Mouse (Mus musculus) frontal cortex, adult 2 months (tissue): ENCODE data around the gene Hist1h2br. TPM values are rescaled to one million over a fixed set of nuclear protein-coding genes. Genes with fewer than 3 reads are reported as not detected.
"Not testable (repeated sequence)": the region's sequence is repeated elsewhere in the genome, so short reads cannot be mapped to it uniquely, and the experiment has no call there.

Experiments used
- DNase-seq, 2 experiments: peaks; one replicate each; pipeline ENCODE4 v3.0.0; 2022; ENCODE audit warnings: low spot score in 1 of 2; ENCODE audit errors: extremely low spot score in 1 of 2
- polyA plus RNA-seq: library from polyadenylated mRNA; depleted of rRNA; stranded (reverse); fragments of >200 nt; gene quantifications from 2 replicates; pipeline ENCODE4 v1.2.3, GENCODE M21; 2012; rRNA removed

Gene Hist1h2br
- polyA plus RNA-seq, 1 experiment = 0.96 TPM

DNA sequence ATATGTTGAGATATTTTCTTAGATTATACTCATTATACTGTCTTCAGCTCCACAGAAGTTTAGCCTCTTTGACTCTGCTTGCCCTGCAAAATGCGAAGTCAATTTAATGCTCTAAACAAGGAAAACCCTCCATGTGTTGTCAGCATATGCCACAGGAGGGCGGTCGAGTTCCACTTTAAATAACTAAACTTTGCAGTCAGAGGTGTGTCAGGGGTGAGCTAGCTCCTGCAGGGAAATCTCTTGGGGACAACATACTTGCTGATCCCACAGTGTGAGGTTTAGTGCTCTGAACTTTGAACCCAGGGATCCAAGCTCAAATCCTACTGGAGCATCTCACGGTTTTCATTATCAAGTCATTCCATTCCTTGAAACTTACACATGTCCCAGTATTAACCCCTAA is 7.0 kb downstream of the Hist1h2br start:
- DNase-seq = not testable (repeated sequence)

DNA sequence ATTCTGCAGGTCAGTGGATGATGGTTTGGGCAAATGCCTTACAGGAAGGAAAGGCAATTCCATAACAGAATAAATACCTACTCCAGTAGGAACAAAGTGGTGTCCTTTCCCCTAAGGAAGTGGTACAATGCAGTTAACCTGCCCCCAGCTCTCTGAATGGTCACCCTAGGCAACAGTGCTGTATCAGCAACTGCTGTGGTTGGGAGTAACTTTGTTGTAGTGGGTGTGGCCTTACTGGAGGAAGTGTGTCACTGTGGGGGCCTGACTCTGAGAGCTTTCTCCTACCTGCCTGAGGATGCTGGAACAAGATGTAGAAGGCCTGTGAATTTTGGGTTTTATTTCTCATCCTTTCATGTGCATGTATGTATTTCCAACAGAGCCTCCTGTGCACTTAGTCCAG is 12.8 kb downstream of the Hist1h2br start:
- DNase-seq = not testable (repeated sequence)

DNA sequence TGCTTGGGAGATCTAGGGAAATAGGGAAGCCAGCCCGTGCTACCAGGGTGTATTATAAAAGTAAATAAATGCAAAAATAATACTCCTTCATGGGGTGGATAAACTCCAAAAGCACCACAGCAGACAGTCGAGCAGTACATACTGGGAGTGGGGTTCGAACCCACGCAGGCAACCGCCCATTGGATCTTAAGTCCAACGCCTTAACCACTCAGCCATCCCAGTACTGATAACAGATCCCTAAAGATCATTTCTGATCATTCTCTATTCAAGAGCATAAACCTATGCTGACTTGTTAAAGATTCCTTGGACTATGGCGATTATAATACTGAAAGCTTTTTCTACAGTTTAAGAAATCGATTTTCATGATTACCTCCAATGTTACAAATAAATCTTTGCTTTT is 14.3 kb downstream of the Hist1h2br start:
- peak in 1 of 2 experiments; percentile 27 for DNase-seq

DNA sequence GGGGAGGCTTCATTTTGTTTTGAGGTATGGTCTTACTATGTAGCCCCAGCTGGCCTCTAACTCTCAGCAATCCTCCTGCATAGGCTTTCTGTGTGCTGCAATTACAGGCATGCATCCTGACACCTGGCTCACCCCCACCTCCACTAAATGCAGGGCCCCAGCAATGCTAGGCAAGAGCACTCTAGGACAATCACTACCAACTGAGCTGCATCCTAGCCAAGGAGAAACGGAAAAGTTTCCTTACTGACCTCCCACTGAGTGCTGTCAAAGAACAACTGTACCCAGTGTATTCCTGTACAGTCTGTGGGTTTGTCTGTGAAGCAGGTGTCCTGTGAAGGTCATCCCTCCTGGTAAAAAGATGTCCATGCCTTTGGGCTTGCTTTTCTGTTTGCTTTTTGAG is 17.2 kb downstream of the Hist1h2br start:
- DNase-seq = not testable (repeated sequence)

DNA sequence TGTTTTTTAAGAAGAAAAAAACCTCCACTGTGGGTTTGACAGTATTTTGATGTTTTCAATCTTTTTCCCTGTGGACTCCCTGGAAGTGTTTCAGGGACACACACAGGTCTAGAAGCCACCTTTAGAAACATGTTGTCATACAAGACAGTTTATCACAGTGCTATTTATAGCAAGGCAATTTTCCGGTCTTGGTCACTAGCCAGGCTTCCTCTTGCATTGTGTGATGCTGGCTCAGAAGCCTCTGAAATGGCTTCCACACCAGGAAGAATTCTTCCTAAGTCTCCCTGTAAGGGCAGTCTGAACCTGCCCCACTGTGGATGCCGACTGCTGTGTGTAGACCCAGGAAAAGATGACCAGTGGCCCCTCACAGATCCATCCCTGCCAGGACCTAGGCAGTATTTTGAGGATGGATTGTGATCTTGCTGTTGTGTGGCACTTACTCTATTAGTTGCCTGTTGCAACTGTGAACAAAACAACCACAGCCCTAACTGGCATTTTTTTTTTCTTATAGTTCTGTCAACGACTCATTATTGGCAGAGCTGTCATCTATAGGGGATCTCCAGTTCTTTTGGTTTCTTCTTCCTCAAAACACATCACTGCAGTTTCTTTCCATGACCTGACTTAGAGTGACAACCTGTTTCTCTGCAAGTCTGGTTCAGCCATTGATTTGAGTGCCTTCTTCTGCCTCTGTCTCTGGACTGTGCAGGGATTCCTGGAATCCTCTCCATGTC is 18.8 kb downstream of the Hist1h2br start:
- no peak for DNase-seq

DNA sequence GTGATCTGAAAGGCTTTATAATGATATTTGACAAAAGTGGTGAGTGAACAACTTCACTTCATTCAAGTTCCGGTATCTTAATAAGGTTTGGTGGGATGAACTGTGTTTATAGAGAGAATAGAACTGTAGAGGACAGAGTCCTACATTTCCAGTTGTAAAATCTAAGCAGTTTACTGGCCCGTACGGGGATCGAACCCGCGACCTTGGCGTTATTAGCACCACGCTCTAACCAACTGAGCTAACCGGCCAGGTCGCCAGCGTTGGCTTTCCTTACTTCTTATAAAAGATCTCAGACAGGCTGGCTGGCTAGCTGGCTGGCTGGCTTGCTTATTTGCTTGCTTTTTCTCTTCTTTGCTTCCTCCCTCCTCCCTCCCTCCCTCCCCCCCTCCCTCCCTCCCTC is 21.6 kb downstream of the Hist1h2br start:
- DNase-seq = peak; percentile 71 to 96

DNA sequence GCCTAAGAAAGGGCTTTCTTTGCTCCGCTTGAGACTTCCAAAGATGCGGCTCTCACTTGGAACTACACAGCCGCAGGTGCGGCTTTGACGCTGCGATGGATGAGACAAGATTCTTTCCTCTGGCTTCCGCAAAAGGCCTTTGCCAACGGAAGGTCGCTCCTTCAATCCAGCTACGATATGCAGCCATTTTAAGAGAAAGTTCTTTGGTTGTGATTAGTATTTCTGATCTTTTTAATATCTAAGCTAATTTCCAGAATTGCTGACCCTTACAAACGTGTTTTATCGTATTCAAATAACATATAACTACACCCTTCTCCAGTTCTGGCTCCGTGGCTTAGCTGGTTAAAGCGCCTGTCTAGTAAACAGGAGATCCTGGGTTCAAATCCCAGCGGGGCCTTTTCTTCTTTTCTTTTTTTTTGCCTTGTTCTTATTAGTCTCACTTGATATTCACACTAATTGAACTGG is 22.2 kb downstream of the Hist1h2br start:
- peak; percentile 20 to 96 for DNase-seq

DNA sequence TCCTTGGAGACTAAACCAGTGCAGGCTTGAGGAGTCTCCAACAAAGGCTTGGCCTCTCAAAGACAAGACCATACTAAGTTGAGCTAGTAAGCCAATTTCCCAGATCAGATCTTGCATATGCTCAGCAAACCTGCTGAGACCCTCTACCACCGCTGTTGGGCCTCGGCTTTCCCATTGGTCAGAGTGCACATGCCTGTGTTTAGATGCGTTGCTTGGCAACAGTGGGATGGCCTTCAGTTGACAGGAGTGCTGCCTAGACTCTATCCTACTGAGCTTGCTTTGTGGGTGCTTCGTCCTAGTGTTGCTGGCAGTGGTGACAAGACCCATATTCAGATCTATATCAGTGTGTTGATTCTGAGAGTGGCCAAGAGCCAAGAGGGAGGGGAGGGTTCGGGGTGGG is 28.1 kb downstream of the Hist1h2br start:
- DNase-seq = no peak

DNA sequence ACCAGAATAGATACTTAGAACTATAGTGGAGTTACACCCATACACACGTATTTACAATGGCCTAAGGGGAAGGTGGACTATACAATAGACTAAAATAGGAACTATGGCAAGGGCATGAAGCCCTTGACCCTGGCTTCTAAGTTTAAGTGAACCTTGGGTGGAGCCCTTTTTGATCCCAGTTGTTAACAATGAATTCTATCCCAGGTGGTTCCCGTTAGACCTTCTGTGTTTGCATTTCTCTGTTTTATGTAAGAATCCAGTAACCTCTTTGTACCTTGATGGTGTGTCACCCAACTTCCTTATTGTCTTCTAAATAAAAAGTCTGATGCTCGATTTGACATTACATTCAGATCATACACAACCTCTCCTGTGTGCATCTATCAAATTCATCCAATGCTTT is 32.0 kb downstream of the Hist1h2br start:
- DNase-seq = not testable (repeated sequence)

DNA sequence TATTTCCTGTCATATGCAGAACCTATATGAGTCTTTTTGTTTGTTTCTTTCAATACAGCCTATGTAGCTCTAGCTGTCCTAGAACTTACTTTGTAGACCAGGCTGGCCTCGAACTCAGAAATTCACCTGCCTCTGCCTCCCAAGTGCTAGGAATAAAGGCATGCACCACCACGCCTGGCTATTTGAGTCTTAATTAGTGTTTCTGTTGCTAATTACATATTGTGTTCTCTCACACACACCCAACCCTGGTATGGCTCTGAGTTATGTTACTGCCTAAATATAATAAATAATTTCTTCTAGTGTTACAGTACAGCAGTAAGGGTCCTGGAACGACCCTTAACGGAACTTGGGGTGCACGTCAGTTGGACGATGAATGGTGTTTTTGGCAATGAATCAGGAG is 47.2 kb downstream of the Hist1h2br start:
- no peak for DNase-seq

DNA sequence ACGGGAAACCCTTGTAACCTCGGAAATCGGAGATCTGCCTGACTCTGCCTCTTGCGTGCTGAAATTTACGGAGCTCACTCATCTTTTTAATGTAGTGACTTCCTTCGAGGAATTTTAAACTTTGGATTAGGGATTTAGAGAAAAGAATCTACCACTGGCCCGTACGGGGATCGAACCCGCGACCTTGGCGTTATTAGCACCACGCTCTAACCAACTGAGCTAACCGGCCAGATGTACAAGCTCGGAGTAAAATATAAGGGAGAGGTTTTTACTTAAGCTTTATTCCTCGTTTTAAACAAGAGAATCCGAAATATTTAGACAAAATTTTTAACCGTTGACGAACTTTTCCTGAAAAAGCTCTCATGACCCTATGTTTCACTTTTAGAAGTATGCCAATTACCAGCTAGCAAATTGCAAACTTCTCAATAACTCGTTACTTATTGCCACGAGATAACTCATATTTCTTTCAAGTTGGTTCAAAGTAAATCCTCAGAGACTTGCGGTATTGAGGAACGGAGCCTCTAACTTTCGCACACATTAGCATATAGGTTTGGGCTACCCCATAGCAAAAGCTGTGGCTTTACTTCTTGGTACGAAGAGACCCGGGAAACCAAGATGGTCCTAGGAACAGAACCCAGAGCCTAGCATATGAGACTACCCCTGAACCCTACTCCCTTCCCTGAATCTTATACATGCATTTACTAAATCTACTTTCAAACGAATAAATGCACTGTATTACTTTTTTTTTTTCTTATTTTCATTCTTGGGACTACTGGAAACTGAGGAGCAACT is 48.5 kb downstream of the Hist1h2br start:
- DNase-seq = peak in 1 of 2 experiments; percentile 86

DNA sequence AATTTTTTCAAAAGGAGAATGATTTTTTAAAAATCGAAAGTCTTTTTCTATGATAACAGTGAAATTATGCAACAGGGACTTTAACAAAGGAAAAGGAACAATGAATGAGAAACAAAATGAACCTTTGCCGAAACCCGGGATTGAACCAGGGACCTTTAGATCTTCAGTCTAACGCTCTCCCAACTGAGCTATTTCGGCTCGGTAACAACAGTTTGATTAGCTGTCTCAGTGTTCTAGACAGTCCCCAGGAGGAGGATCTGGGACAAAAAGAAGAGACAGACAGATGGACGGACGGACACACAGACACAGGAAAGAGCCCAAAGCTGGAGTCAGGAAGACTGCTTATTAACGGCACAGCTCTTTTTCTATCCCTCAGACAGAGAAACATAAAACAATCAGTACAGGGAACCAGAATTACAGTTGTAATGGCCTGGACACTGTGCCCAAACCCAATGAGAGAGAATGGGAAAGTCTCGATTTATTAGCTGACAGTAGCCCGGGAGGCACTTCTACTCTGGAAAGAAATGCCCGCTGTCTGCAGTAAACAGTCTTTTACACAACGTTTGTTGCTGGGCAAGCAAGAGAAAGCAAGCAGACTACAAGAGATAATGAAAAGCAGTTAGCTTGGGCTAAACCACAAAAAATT is 49.3 kb downstream of the Hist1h2br start:
- DNase-seq = peak in 1 of 2 experiments; percentile 87

DNA sequence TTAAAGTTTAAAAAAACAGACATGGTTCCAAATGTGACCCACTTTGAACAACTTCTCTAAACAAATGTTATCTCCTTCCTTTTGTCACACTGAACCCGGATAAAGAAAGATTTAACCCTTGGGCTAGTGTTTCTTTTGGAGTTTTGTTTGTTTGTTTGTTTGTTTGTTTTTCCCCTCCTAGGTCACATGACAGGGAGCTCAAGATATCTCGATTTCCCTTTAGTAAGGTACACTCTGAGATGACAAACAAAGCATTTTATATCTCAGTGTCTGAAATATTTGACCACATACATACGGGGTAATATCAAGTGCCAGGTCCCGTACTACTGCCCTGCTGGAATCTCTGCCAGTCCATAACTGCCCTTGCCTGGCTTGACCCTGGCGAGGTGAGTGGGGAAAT is 49.9 kb downstream of the Hist1h2br start:
- no peak for DNase-seq

DNA sequence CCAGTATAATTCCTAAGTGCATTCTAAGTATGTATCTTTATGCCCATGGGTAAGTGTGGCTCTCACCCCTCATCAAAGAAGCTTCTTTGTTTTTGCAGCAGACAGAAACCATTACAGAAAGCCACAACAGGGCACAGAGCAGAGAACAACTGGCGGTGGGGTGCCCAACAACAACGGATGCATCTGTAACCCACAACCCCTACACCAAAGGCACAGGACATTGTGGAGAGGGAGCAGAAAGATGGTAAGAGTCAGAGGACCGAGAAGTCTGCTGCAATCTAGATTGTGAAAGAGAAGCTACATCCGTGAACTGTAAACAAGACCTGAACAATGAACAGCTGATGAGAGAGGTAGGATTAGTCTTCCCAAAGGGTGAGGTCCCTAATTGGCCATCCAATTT is 51.0 kb downstream of the Hist1h2br start:
- DNase-seq = no peak

Other genes starting within 250 kb of the Hist1h2br start
- gene Olfr1362, start 219.7 kb upstream of the Hist1h2br start, polyA plus RNA-seq = not detected in 2 replicates
- gene Olfr11, start 191.2 kb upstream of the Hist1h2br start, polyA plus RNA-seq = not detected in 2 replicates
- not detected in 2 replicates for gene Olfr1361, start 170.4 kb upstream of the Hist1h2br start, polyA plus RNA-seq
- gene Olfr1360, start 156.3 kb upstream of the Hist1h2br start, polyA plus RNA-seq = not detected in 2 replicates
- gene Olfr1359, start 135.6 kb upstream of the Hist1h2br start, polyA plus RNA-seq = not detected in 2 replicates
- not detected in 2 replicates for gene Hist1h2bl, start 117.6 kb upstream of the Hist1h2br start, polyA plus RNA-seq
- gene Hist1h2ai, start 117.3 kb upstream of the Hist1h2br start, polyA plus RNA-seq = 1.2 and 1.5 TPM in 2 replicates
- 1.8 TPM in 2 replicates for gene Hist1h3h, start 116.1 kb upstream of the Hist1h2br start, polyA plus RNA-seq
- 0.52 and 0.80 TPM in 2 replicates for gene Hist1h2bm, start 111.7 kb upstream of the Hist1h2br start, polyA plus RNA-seq
- gene Hist1h4j, start 98.7 kb upstream of the Hist1h2br start, polyA plus RNA-seq = 3.3 and 4.1 TPM in 2 replicates
- gene Hist1h4k, start 83.2 kb upstream of the Hist1h2br start, polyA plus RNA-seq = 12.6 and 16.6 TPM in 2 replicates
- gene Hist1h2ak, start 79.9 kb upstream of the Hist1h2br start, polyA plus RNA-seq = 1.1 and 1.7 TPM in 2 replicates
- gene Hist1h2bn, start 79.6 kb upstream of the Hist1h2br start, polyA plus RNA-seq = 0.82 and 1.9 TPM in 2 replicates
- gene Hist1h1b, start 53.1 kb upstream of the Hist1h2br start, polyA plus RNA-seq = 0.18 and 0.71 TPM in 2 replicates
- 3.1 and 4.5 TPM in 2 replicates for gene Hist1h3i, start 50.4 kb upstream of the Hist1h2br start, polyA plus RNA-seq
- gene Hist1h2an, start 46.5 kb upstream of the Hist1h2br start, polyA plus RNA-seq = not detected in 2 replicates
- 0.32 and 0.57 TPM in 2 replicates for gene Hist1h2bp, start 46.3 kb upstream of the Hist1h2br start, polyA plus RNA-seq
- gene Hist1h2bq, start 23.5 kb upstream of the Hist1h2br start, polyA plus RNA-seq = 1.5 and 1.9 TPM in 2 replicates
- gene Hist1h2ao, start 23.3 kb upstream of the Hist1h2br start, polyA plus RNA-seq = not detected in 2 replicates
- not detected in 2 replicates for gene Hist1h4m, start 22.0 kb upstream of the Hist1h2br start, polyA plus RNA-seq
- gene Hist1h4n, start 1.5 kb upstream of the Hist1h2br start, polyA plus RNA-seq = 12.0 and 12.7 TPM in 2 replicates
- 3.5 and 3.9 TPM in 2 replicates for gene Hist1h2ap, start 236 bp upstream of the Hist1h2br start, polyA plus RNA-seq
- gene Zfp184, start 111.4 kb downstream of the Hist1h2br start, polyA plus RNA-seq = 2.2 and 2.6 TPM in 2 replicates
- not detected in 2 replicates for gene Pom121l2, start 147.5 kb downstream of the Hist1h2br start, polyA plus RNA-seq
- gene Prss16, start 176.0 kb downstream of the Hist1h2br start, polyA plus RNA-seq = 0.56 and 1.4 TPM in 2 replicates
- 0.80 TPM in 1 of 2 replicates, not detected in the other for gene Hist1h2ah, start 201.8 kb downstream of the Hist1h2br start, polyA plus RNA-seq
- gene Hist1h2bk, start 202.1 kb downstream of the Hist1h2br start, polyA plus RNA-seq = 0.36 and 0.65 TPM in 2 replicates
- 12.2 and 13.3 TPM in 2 replicates for gene Hist1h4i, start 207.6 kb downstream of the Hist1h2br start, polyA plus RNA-seq
- 0.36 and 0.38 TPM in 2 replicates for gene Hist1h2ag, start 209.2 kb downstream of the Hist1h2br start, polyA plus RNA-seq
- gene Hist1h2bj, start 209.5 kb downstream of the Hist1h2br start, polyA plus RNA-seq = 0.78 and 1.6 TPM in 2 replicates